Mouse (Mus musculus) thymus, postnatal 25 days (tissue): ENCODE measurements around the gene 1700074P13Rik.
A peak's percentile ranks its signal among the peaks of the same experiment; 100 is the strongest.
"Not testable (repeated sequence)": the region's sequence is repeated elsewhere in the genome, so short reads cannot be mapped to it uniquely, and the experiment has no call there.

Source experiments
- DNase-seq: peaks from one replicate; pipeline ENCODE4 v3.0.0; 2022

Gene 1700074P13Rik

DNA sequence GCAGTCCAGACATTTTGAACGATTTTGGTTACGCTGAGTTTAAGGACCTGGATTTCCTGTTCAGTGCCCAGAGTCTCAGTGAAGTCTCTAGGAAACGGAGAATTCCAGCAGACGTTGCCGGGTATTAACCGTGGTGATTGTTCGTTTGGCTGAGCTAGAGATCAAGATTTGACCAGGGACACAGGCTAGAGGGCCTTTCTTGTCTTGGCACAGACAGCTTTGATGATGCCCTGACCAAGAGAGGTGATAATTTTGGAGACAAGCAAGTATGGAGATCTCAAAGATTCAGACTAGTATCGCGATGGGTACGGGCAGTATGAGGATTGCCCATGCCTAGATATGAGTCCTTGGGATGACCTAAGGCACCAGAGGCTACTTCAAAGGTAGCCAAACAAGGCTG, at the start of gene 1700074P13Rik:
Gene 1700074P13Rik, minus strand, starts transcription at position 101 of the 400 bp plus-strand sequence.
- no peak for DNase-seq

DNA sequence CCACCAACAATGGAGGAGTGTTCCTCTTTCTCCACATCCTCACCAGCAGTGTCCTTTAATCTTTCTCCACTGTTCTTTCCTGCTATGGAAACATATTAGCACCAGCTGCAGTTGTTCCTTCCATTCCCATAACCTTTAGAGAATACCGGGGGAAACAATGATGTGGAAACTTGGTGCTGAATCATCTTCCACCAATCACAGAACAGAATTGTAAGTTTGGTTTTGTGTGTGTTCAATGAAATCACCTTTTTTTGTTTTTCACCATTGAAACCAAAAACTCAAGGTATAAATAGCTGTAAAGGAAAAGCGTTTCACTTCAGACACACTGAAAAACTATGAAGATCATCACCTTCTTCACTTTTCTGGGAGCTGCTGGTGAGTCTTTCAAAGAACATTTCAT, 24.1 kb upstream of the 1700074P13Rik start, which contains the start of gene 1810009J06Rik:
Gene 1810009J06Rik, plus strand, starts transcription at position 301 of the 400 bp plus-strand sequence.
- not testable (repeated sequence) for DNase-seq

DNA sequence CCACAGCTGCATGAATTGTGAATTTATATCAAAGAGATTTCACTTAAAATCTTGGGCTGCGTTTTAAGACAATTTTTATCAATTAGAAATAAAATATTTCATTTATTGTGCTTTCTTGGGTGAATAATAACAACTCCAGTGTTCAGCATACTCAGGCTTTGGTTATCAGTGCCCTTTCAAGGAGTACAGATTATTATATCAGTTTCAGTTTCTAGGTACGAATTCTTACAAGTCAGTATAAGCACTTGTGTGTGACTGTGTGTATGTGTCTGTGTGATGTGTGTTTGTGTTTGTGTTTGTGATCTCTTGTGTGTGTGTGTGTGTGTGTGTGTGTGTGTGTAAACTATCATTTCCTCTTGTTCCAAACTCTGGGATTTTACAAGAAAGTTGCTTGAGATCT, 13.4 kb upstream of the 1700074P13Rik start:
- DNase-seq: no peak

DNA sequence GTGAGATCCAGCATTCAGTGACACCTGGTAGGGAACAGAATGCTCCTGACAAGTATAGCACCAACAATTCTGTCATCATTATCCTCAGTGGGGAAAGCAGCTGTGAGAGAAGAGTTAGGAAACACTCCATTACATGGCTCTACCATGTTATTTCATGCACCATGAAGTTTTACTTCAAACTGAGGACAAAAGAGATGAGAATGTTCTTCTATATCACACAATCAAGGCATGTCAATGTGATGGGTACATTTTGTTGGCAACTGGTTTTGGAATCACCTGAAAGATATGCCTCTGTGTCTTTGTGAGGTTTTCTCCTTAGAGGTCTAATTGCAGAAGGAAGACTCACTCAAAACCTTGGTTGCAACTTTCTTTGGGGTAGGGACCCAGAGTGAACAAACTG, 11.4 kb upstream of the 1700074P13Rik start, which contains the start of gene Gm4744:
Gene Gm4744, minus strand, starts transcription at position 101 of the 400 bp plus-strand sequence.
- DNase-seq: no peak

DNA sequence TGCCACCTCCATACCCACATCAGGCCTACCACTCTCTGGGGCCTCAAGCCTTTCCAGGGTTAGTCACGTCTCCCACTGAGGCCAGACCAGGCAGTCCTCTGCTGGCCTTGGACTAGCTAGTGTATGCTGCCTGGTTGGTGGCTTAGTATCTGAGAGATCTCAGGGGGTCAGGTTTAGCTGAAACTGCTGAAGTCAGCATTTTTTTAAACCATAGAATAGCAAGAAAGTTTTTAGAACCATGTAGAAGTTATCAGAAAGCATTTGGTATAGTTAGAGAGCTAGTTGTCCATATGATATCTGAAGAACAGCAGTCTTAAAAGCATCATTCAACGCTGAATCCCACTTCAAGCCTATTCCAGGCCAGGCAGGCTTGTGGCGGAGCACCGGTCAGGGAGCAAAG, 20.4 kb downstream of the 1700074P13Rik start:
- no peak for DNase-seq

DNA sequence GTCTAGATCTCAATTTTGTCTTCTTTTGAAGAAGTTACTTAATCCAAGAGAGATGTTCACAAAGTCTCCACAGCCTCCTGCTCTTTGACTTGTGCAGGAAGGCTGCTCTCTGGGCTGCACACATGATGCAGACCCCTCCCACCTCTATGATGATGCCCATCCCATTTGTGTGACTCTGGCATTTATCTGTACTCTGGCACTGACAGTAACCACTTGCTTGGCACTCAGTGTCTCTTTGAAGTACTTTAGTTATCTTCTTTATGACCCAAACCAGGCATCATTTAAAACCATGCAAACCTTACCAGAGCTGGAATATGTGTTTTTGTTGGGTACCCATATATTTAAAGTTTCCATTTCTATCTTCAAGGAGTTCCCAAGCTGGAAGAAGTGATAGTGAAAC, 40.1 kb downstream of the 1700074P13Rik start, which contains the start of gene Prss58:
Gene Prss58, minus strand, starts transcription at position 101 of the 400 bp plus-strand sequence.
- DNase-seq: no peak

DNA sequence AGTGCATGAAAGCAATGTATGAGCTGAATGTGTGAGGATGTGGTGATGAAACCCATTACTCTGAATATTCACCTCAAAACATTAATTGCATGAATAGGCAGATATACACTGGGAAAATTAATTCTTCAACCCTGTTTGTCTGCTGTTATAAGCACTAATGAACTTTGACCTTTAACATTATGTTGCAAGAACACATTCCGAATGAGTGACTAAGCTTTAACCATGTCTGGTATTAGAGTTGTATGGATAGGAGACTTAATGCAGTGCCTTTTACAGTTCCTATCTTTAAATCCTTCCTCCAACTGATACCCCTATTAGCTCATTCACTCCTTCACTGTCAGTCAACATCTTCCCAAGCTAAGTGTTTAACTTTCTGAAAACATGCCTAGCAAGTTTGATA, 45.6 kb downstream of the 1700074P13Rik start:
- no peak for DNase-seq

DNA sequence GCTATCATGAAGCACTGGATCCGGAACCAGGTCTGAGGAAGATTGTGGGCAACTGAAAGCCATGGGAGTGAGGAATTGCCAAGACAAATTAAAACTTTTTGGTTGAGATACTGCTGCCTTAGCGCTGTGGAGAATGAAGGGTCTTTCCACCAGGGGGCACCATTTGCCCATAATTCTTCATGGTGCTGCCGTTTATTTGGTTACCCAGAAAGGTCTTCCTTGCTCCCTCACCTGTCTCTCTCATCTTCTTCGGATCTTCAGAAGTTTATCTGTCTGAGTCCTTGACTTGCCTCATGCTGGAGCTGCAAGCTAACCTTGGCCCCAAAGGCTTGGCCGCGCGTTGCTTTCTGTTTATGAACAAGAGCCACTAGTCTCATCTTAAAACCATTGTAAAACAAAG, 46.8 kb downstream of the 1700074P13Rik start:
- peak; percentile 68 for DNase-seq

DNA sequence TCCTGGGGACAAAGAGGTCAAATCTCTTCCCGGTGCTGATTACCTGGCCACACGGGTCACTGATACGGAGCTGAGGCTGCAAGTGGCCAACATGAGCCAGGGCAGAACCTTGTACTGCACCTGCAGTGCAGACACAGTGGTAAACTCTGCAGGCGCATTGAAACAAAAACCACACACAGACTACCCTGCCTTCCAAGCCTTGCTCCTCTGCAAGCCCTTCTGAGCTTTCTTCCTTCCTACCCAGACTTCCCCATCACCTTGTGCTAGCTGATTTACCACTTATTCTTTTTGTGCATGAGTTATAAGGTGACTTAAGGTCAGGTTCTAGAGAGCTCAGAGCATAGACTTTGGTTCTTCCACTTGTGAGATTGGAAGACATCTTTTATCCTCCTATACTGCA, 48.6 kb downstream of the 1700074P13Rik start:
- no peak for DNase-seq

DNA sequence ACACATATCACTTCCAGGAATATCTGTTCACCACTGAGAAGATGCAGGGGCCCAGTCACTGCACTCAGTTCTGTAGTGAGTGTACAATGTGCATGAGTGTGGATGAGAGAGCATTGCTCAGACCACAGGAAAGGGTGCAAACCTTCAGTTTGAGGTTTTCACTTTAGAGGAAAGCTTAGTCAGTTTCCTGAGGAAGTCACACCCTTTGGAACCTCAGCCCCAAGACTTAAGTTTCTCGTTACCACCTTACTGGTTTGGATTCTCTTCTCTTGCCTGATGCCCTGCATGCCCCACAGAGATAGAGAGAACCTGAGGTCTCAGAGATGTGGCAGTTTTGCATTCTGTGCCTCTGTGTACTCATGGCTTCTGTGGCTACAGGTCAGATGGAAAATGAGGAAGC, 49.4 kb downstream of the 1700074P13Rik start:
- DNase-seq: peak; percentile 28

DNA sequence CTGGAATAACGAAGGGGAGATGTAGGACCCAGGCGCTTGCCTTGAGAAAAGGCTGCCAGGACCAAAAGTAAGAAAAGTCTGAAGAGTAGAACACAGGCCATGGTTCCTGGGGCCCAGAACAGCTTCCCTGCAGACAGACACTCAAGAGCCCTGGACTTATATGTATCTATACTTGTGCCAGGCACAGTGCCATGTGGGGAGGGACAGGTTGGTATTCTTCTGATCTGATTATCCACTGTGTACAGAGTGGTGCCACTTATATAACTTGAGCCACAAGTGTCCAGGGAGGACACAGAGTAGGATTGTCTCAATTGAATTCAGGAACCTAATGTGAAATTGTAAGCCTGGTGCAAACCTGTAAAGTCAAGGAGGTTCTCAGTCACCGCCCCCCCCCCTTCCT, 53.0 kb downstream of the 1700074P13Rik start, which contains the start of gene Moxd2:
Gene Moxd2, minus strand, starts transcription at position 101 of the 400 bp plus-strand sequence.
- no peak for DNase-seq
